Mouse (Mus musculus) stomach, embryonic 14.5 days (tissue): ENCODE results near the gene Gdpd4. TPM values are rescaled to one million over a fixed set of nuclear protein-coding genes. Genes with fewer than 3 reads are reported as not detected.

Experiments
- ATAC-seq: fragments of 200-750 bp; cut with Nextera tagmentation; 2 replicates; pipeline ENCODE4 v1.8.0; 2017; ENCODE audit warnings: low read depth, moderate TSS enrichment; ENCODE audit not compliant: insufficient number of reproducible peaks, insufficient read depth, low FRiP score
- H3K27ac ChIP-seq: fragments of 300-500 bp; sonication (generic); 2 replicates; pipeline ENCODE4 v1.5.1; 2014; ENCODE audit warnings: mild to moderate bottlenecking, low read length, moderate library complexity, mixed read lengths
- H3K27me3 ChIP-seq: fragments of 300-500 bp; sonication (generic); 2 replicates; pipeline ENCODE4 v1.6.1; 2014; ENCODE audit warnings: low read length, control low read depth, mixed read lengths; ENCODE audit not compliant: control insufficient read depth, insufficient read depth
- H3K36me3 ChIP-seq: fragments of 300-500 bp; sonication (generic); 2 replicates; pipeline ENCODE4 v1.6.1; 2014; ENCODE audit warnings: mild to moderate bottlenecking, control low read depth, low read length, moderate library complexity, mixed read lengths; ENCODE audit not compliant: control insufficient read depth, insufficient read depth
- H3K4me1 ChIP-seq: fragments of 300-500 bp; sonication (generic); 2 replicates; pipeline ENCODE4 v1.6.1; 2014; ENCODE audit warnings: low read length, control low read depth, mixed read lengths; ENCODE audit not compliant: control insufficient read depth, insufficient read depth
- H3K4me2 ChIP-seq: fragments of 300-500 bp; sonication (generic); replicated peaks from 2 replicates; pipeline ENCODE4 v1.6.1; 2014; ENCODE audit warnings: low read depth, low read length, control low read depth
- H3K4me3 ChIP-seq: fragments of 300-500 bp; sonication (generic); 2 replicates; pipeline ENCODE4 v1.5.1; 2014; ENCODE audit warnings: low read depth, low read length, control low read depth
- H3K9ac ChIP-seq: fragments of 300-500 bp; sonication (generic); replicated peaks from 2 replicates; pipeline ENCODE4 v1.6.1; 2014; ENCODE audit warnings: low read depth, mild to moderate bottlenecking, control low read depth, low read length, moderate library complexity, mixed read lengths
- H3K9me3 ChIP-seq: fragments of 300-500 bp; sonication (generic); 2 replicates; pipeline ENCODE4 v1.6.1; 2016; ENCODE audit warnings: low read depth, low read length, control low read depth; ENCODE audit not compliant: control insufficient read depth
- WGBS: fragments of 180-500 bp; shearing (Covaris S2); extraction: QIAGEN DNeasy Blood & Tissue Kit; methylation state at CpG from one replicate; pipeline ENCODE4 v1.1.7; 2014; 5-methylcytosine and 5-hydroxymethylcytosine counted together
- polyA plus RNA-seq: library from polyadenylated mRNA; unstranded; fragments of >200 nt; fragmentation: Nextera tagmentation; extraction: Ambion mirVana; gene quantifications from 2 replicates; pipeline ENCODE4 v1.2.1, GENCODE M21; 2014

Gdpd4 gene
- polyA plus RNA-seq, 1 experiment from 2014 or later, result not detected

- H3K4me1 ChIP-seq, result no peaks in the 10 kb centered on the region
- H3K4me2 ChIP-seq, result no peak overlapping the region
- no peak overlapping the region for H3K9ac ChIP-seq
- H3K36me3 ChIP-seq, result no peaks in the 10 kb centered on the region
- no peak overlapping the region for H3K4me3 ChIP-seq
- no peaks in the 10 kb centered on the region for H3K9me3 ChIP-seq
- no peak for ATAC-seq
- H3K27me3 ChIP-seq, result no peaks in the 10 kb centered on the region
- 93% methylated on average over 1 of the region's 1 CpGs for WGBS
- H3K27ac ChIP-seq, result no peak overlapping the region
Measured at GRCm38 (mm10) chr7:97944485-97944884, 24.7 kb downstream of the Gdpd4 start.

- Histone ChIP-seq H3K4me3 (no peak overlapping the region), H3K27me3 (no peaks in the 10 kb centered on the region), H3K9ac (no peak overlapping the region), H3K9me3 (no peaks in the 10 kb centered on the region), H3K4me1 (no peaks in the 10 kb centered on the region), H3K4me2 (no peak overlapping the region), H3K36me3 (no peaks in the 10 kb centered on the region), H3K27ac (no peak overlapping the region)
- WGBS, result 39% methylated on average over 4 of the region's 4 CpGs
- ATAC-seq, result no peak
Measured at GRCm38 (mm10) chr7:97972486-97972885, 52.7 kb downstream of the Gdpd4 start.

- no peak overlapping the region for H3K4me2 ChIP-seq
- no peak overlapping the region for H3K27ac ChIP-seq
- no peaks in the 10 kb centered on the region for H3K36me3 ChIP-seq
- ATAC-seq, result peak; percentile 67
- no peak overlapping the region for H3K9ac ChIP-seq
- H3K9me3 ChIP-seq, result no peaks in the 10 kb centered on the region
- H3K27me3 ChIP-seq, result no peaks in the 10 kb centered on the region
- H3K4me3 ChIP-seq, result no peak overlapping the region
- H3K4me1 ChIP-seq, result no peaks in the 10 kb centered on the region
- WGBS, result 39% methylated on average over 1 of the region's 1 CpGs
Measured at GRCm38 (mm10) chr7:97977463-97977862, 57.7 kb downstream of the Gdpd4 start.

GRCm38 (mm10) chr7:97984108-97984834 lies 64.5 kb downstream of the Gdpd4 start:
- no peak overlapping the region for H3K27ac ChIP-seq
- H3K9me3 ChIP-seq, result no peaks in the 10 kb centered on the region
- H3K27me3 ChIP-seq, result no peaks in the 10 kb centered on the region
- H3K9ac ChIP-seq, result no peak overlapping the region
- WGBS, result 41% methylated on average over 13 of the region's 13 CpGs
- H3K36me3 ChIP-seq, result no peaks in the 10 kb centered on the region
- ATAC-seq, result no peak
- no peak overlapping the region for H3K4me2 ChIP-seq
- H3K4me3 ChIP-seq, result no peak overlapping the region
- no peaks in the 10 kb centered on the region for H3K4me1 ChIP-seq

GRCm38 (mm10) chr7:98002617-98003016 lies 82.9 kb downstream of the Gdpd4 start:
- Histone ChIP-seq H3K27me3 (no peaks in the 10 kb centered on the region), H3K4me3 (no peak overlapping the region), H3K9me3 (no peaks in the 10 kb centered on the region), H3K4me2 (no peak overlapping the region), H3K4me1 (no peaks in the 10 kb centered on the region), H3K9ac (no peak overlapping the region), H3K36me3 (no peaks in the 10 kb centered on the region), H3K27ac (no peak overlapping the region)
- 72% methylated on average over 7 of the region's 7 CpGs for WGBS
- peak; percentile 61; the same call in 1 of the 2 replicates for ATAC-seq

- H3K27me3 ChIP-seq, result no peaks in the 10 kb centered on the region
- H3K4me2 ChIP-seq, result no peak overlapping the region
- H3K4me1 ChIP-seq, result peaks cover 6% of the 10 kb centered on the region; the same call in 1 of the 2 replicates
- no peaks in the 10 kb centered on the region for H3K36me3 ChIP-seq
- 37% methylated on average over 9 of the region's 9 CpGs for WGBS
- H3K9ac ChIP-seq, result no peak overlapping the region
- H3K9me3 ChIP-seq, result no peaks in the 10 kb centered on the region
- no peak for ATAC-seq
- no peak overlapping the region for H3K4me3 ChIP-seq
- peak overlapping the region; percentile 58; the same call in 1 of the 2 replicates for H3K27ac ChIP-seq
Measured at GRCm38 (mm10) chr7:98048101-98048824, 128.5 kb downstream of the Gdpd4 start.

GRCm38 (mm10) chr7:98051980-98052379 lies 132.2 kb downstream of the Gdpd4 start:
- Histone ChIP-seq H3K36me3 (no peaks in the 10 kb centered on the region), H3K4me1 (peaks cover 6% of the 10 kb centered on the region; the same call in 1 of the 2 replicates), H3K27ac (no peak overlapping the region), H3K27me3 (no peaks in the 10 kb centered on the region), H3K9ac (no peak overlapping the region), H3K4me2 (no peak overlapping the region), H3K4me3 (no peak overlapping the region), H3K9me3 (no peaks in the 10 kb centered on the region)
- WGBS, result 19% methylated on average over 8 of the region's 8 CpGs
- no peak for ATAC-seq

GRCm38 (mm10) chr7:98054461-98054860 lies 134.7 kb downstream of the Gdpd4 start:
- H3K27ac ChIP-seq, result no peak overlapping the region
- WGBS, result 84% methylated on average over 9 of the region's 9 CpGs
- no peaks in the 10 kb centered on the region for H3K36me3 ChIP-seq
- H3K9ac ChIP-seq, result no peak overlapping the region
- H3K4me1 ChIP-seq, result no peaks in the 10 kb centered on the region
- H3K9me3 ChIP-seq, result no peaks in the 10 kb centered on the region
- no peak overlapping the region for H3K4me3 ChIP-seq
- H3K27me3 ChIP-seq, result no peaks in the 10 kb centered on the region
- H3K4me2 ChIP-seq, result no peak overlapping the region
- no peak for ATAC-seq
